Mouse (Mus musculus) spleen, adult 2 months (tissue): ENCODE measurements around the gene Tldc2. TPM values are rescaled to one million over a fixed set of nuclear protein-coding genes. Genes with fewer than 3 reads are reported as not detected.

Experiments
- DNase-seq, 2 experiments: peaks; one replicate each; pipeline versions ENCODE4 v3.0.0 to v3.0.0-alpha.2; 2012 to 2021; ENCODE audit warnings: low spot score in 2 of 2, low read depth in 1 of 2
- H3K27ac ChIP-seq: fragments of 200-500 bp; 2 replicates; pipeline ENCODE4 v1.5.1; 2012; ENCODE audit warnings: low read length, inconsistent platforms; ENCODE audit not compliant: insufficient read depth
- H3K27me3 ChIP-seq: fragments of 200-500 bp; 2 replicates; pipeline ENCODE4 v1.6.1; 2012; ENCODE audit warnings: mild to moderate bottlenecking, moderate library complexity, low read length, inconsistent platforms; ENCODE audit not compliant: control insufficient read depth, insufficient read depth
- H3K36me3 ChIP-seq: fragments of 200-500 bp; 2 replicates; pipeline ENCODE4 v1.6.1; 2012; ENCODE audit warnings: mild to moderate bottlenecking, low read length, inconsistent platforms; ENCODE audit not compliant: control insufficient read depth, insufficient read depth
- H3K4me1 ChIP-seq: fragments of 200-500 bp; 2 replicates; pipeline ENCODE4 v1.6.1; 2011; ENCODE audit warnings: inconsistent platforms; ENCODE audit not compliant: control insufficient read depth, insufficient read depth, insufficient read length
- H3K4me3 ChIP-seq: fragments of 200-500 bp; 2 replicates; pipeline ENCODE4 v1.5.1; 2011; ENCODE audit warnings: mild to moderate bottlenecking, inconsistent platforms; ENCODE audit not compliant: insufficient read depth, insufficient read length; ENCODE audit errors: extremely low read depth
- CTCF ChIP-seq: fragments of 200-500 bp; IDR thresholded peaks from 2 replicates; pipeline ENCODE4 v1.5.1; 2011; ENCODE audit warnings: mild to moderate bottlenecking, inconsistent platforms; ENCODE audit not compliant: insufficient read depth, insufficient read length, insufficient replicate concordance; ENCODE audit errors: extremely low read depth
- POLR2A ChIP-seq: fragments of 200-500 bp; IDR thresholded peaks from 2 replicates; pipeline ENCODE4 v1.6.1; 2011; ENCODE audit warnings: low read depth, low read length, inconsistent platforms
- WGBS: fragments of 180-500 bp; shearing (Covaris S2); methylation state at CpG from one replicate; pipeline ENCODE4 v1.1.7; 2018; 5-methylcytosine and 5-hydroxymethylcytosine counted together
- polyA plus RNA-seq: library from polyadenylated mRNA; depleted of rRNA; stranded (reverse); fragments of >200 nt; gene quantifications from 2 replicates; pipeline ENCODE4 v1.2.3, GENCODE M21; 2012; rRNA removed

Gene Tldc2
- polyA plus RNA-seq, 1 experiment, result not detected

DNA sequence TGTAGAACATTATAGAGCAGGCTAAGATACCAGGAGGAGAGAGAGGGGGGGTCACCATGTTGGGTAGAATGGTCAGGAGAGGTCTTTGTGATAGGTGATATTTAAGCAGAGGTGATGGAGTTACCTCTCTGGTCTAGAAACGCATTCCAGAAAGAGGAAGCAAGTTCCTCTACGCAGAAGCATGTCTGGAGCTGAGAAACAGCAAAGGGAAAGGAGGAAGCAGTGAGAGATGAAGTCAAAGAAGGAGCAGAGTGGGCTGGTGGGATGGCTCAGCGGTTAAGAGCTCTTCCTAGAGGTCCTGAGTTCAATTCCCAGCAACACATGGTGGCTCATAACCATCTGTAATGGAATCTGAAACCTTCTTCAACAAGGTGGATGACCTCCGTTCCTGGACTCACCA is 55.1 kb downstream of the Tldc2 start:
- Histone ChIP-seq H3K27ac (no peak overlapping the region), H3K36me3 (peaks cover 1% of the 10 kb centered on the region; the same call in 1 of the 2 replicates), H3K4me3 (no peak overlapping the region), H3K4me1 (peaks cover 13% of the 10 kb centered on the region; the same call in 1 of the 2 replicates), H3K27me3 (no peaks in the 10 kb centered on the region)
- no peak for DNase-seq
- 52% methylated on average over 4 of the region's 4 CpGs for WGBS
- TF ChIP-seq CTCF, result no peak
- TF ChIP-seq POLR2A, result no peak

DNA sequence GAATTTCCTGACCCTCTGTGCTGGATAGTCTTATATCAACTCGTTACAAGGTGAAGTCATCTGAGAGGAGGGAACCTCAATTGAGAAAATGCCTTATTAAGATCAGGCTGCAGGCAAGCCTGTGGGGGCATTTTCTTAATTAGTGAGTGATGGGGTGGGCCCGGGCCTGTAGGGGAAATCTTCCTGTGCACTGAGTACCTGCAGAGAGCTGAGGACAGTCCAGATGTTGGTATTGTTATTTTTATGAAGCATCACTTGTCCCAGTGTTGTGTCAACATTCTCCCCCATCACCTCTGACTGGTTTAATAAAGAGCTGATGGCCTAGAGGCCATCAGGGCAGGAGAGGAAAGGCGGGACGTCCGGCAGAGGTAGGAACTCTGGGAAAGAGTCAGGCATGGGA is 57.3 kb downstream of the Tldc2 start:
- Histone ChIP-seq H3K36me3 (peaks cover 1% of the 10 kb centered on the region; the same call in 1 of the 2 replicates), H3K4me1 (peaks cover 5% of the 10 kb centered on the region; the same call in 1 of the 2 replicates), H3K27me3 (no peaks in the 10 kb centered on the region), H3K4me3 (no peak overlapping the region), H3K27ac (no peak overlapping the region)
- WGBS, result 92% methylated on average over 5 of the region's 5 CpGs
- DNase-seq, result no peak
- TF ChIP-seq CTCF, result no peak
- no peak for TF ChIP-seq POLR2A

DNA sequence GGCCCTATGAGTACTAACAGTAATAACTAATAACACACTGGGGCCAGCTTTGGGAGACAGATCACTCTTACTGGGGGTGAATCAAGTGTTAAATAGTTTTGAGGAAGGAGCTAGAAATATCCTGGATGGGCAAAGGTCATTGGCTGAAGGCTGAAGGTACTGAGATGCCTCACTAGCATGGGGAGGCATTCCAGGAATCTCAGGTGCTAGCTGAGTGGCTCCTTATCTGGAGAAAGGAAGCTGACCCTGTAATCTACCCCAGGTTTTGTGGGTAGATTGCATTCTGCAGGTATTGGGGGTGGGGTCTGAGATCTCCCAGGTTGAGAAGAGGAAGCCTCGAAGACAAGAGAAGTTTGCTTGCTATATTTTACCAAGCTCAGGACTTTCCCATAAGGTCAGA is 58.3 kb downstream of the Tldc2 start:
- 67% methylated on average over 1 of the region's 1 CpGs for WGBS
- TF ChIP-seq CTCF (no peak), POLR2A (no peak)
- no peaks in the 10 kb centered on the region for H3K4me1 ChIP-seq

More for the DNA sequence above, 58.3 kb downstream of the Tldc2 start:
- no peak for DNase-seq
- no peak overlapping the region for H3K27ac ChIP-seq
- H3K4me3 ChIP-seq, result no peak overlapping the region
- H3K36me3 ChIP-seq, result peaks cover 8% of the 10 kb centered on the region
- no peaks in the 10 kb centered on the region for H3K27me3 ChIP-seq

Other genes with a start within 250 kb of the Tldc2 start
- 10.5 and 11.8 TPM in 2 replicates for gene Tgif2, start 247.0 kb upstream of the Tldc2 start, polyA plus RNA-seq
- 1.0 and 1.5 TPM in 2 replicates for gene 4930518I15Rik, start 229.1 kb upstream of the Tldc2 start, polyA plus RNA-seq
- gene Rab5if, start 223.9 kb upstream of the Tldc2 start, polyA plus RNA-seq, result 34.8 and 61.5 TPM in 2 replicates
- gene Sla2, start 199.9 kb upstream of the Tldc2 start, polyA plus RNA-seq, result 7.6 and 8.0 TPM in 2 replicates
- 30.0 and 30.3 TPM in 2 replicates for gene Ndrg3, start 95.0 kb upstream of the Tldc2 start, polyA plus RNA-seq
- gene Dsn1, start 79.9 kb upstream of the Tldc2 start, polyA plus RNA-seq, result 2.8 and 2.9 TPM in 2 replicates
- 5.3 and 5.4 TPM in 2 replicates for gene Soga1, start 7.8 kb upstream of the Tldc2 start, polyA plus RNA-seq
- 120 and 145 TPM in 2 replicates for gene Samhd1, start 48.2 kb downstream of the Tldc2 start, polyA plus RNA-seq
- 5.0 and 6.7 TPM in 2 replicates for gene Rbl1, start 117.5 kb downstream of the Tldc2 start, polyA plus RNA-seq
- 95.1 and 103 TPM in 2 replicates for gene Rpn2, start 192.0 kb downstream of the Tldc2 start, polyA plus RNA-seq
- gene Mroh8, start 192.5 kb downstream of the Tldc2 start, polyA plus RNA-seq, result 0.18 and 0.36 TPM in 2 replicates